Mouse (Mus musculus) midbrain, embryonic 13.5 days (tissue): ENCODE results near the gene Krtap1-3. TPM values are rescaled to one million over a fixed set of nuclear protein-coding genes. Genes with fewer than 3 reads are reported as not detected.

Experiments used
- ATAC-seq: fragments of 200-750 bp; cut with Nextera tagmentation; 2 replicates; pipeline ENCODE4 v1.8.0; 2017; ENCODE audit warnings: mild to moderate bottlenecking, moderate TSS enrichment, moderate library complexity
- H3K27ac ChIP-seq: fragments of 300-500 bp; sonication (generic); 2 replicates; pipeline ENCODE4 v1.5.1; 2015; ENCODE audit warnings: inconsistent platforms, mild to moderate bottlenecking, moderate library complexity
- H3K27me3 ChIP-seq: fragments of 300-500 bp; sonication (generic); 2 replicates; pipeline ENCODE4 v1.6.1; 2015; ENCODE audit warnings: mild to moderate bottlenecking, inconsistent platforms
- H3K36me3 ChIP-seq: fragments of 300-500 bp; sonication (generic); 2 replicates; pipeline ENCODE4 v1.6.1; 2015; ENCODE audit warnings: mild to moderate bottlenecking, inconsistent platforms
- H3K4me1 ChIP-seq: fragments of 300-500 bp; sonication (generic); replicated peaks from 2 replicates; pipeline ENCODE4 v1.6.1; 2015; ENCODE audit warnings: inconsistent platforms
- H3K4me2 ChIP-seq: fragments of 300-500 bp; sonication (generic); replicated peaks from 2 replicates; pipeline ENCODE4 v1.6.1; 2015; ENCODE audit warnings: moderate library complexity, mild to moderate bottlenecking, inconsistent platforms
- H3K4me3 ChIP-seq: fragments of 300-500 bp; sonication (generic); replicated peaks from 2 replicates; pipeline ENCODE4 v1.5.1; 2015; ENCODE audit warnings: mild to moderate bottlenecking, inconsistent platforms
- H3K9ac ChIP-seq: fragments of 300-500 bp; sonication (generic); replicated peaks from 2 replicates; pipeline ENCODE4 v1.6.1; 2015; ENCODE audit warnings: mild to moderate bottlenecking, inconsistent platforms
- H3K9me3 ChIP-seq: fragments of 300-500 bp; sonication (generic); 2 replicates; pipeline ENCODE4 v1.6.1; 2016; ENCODE audit warnings: mild to moderate bottlenecking, inconsistent platforms
- WGBS: fragments of 180-500 bp; shearing (Covaris S2); methylation state at CpG from one replicate; pipeline ENCODE4 v1.1.7; 2015; 5-methylcytosine and 5-hydroxymethylcytosine counted together
- polyA plus RNA-seq: library from polyadenylated mRNA; unstranded; fragments of >200 nt; fragmentation: Nextera tagmentation; extraction: Ambion mirVana; gene quantifications from 2 replicates; pipeline ENCODE4 v1.2.1, GENCODE M21; 2015

The Krtap1-3 gene
- polyA plus RNA-seq, 1 experiment from 2014 or later: not detected

- H3K9ac ChIP-seq: no peak within 1 kb of the TSS
- ATAC-seq: no peak
- no peak within 1 kb of the TSS for H3K27ac ChIP-seq
- H3K4me1 ChIP-seq: no peaks in the 10 kb centered on the region
- no peak within 1 kb of the TSS for H3K4me2 ChIP-seq
- WGBS: 88% methylated on average over 2 of the region's 2 CpGs
- no peaks in the 10 kb centered on the region for H3K36me3 ChIP-seq
- H3K4me3 ChIP-seq: no peak within 1 kb of the TSS
- no peaks in the 10 kb centered on the region for H3K9me3 ChIP-seq
- H3K27me3 ChIP-seq: no peaks in the 10 kb centered on the region
Observed at GRCm38 (mm10) chr11:99556753-99557152, 34.4 kb downstream of the Krtap1-3 start, which contains the start of gene Krtap3-2. TSS of gene Krtap3-2 (minus strand) at chr11:99556853.

- Histone ChIP-seq H3K27ac (no peak overlapping the region), H3K9me3 (no peaks in the 10 kb centered on the region), H3K4me2 (no peak overlapping the region), H3K9ac (no peak overlapping the region), H3K36me3 (no peaks in the 10 kb centered on the region), H3K4me3 (no peak overlapping the region), H3K4me1 (no peaks in the 10 kb centered on the region), H3K27me3 (no peaks in the 10 kb centered on the region)
- 88% methylated on average over 2 of the region's 2 CpGs for WGBS
- ATAC-seq: no peak
Observed at GRCm38 (mm10) chr11:99556195-99556594, 34.9 kb downstream of the Krtap1-3 start.

- WGBS: 72% methylated on average over 4 of the region's 4 CpGs
- ATAC-seq: no peak
- no peaks in the 10 kb centered on the region for H3K36me3 ChIP-seq
- no peaks in the 10 kb centered on the region for H3K27me3 ChIP-seq
- H3K4me1 ChIP-seq: no peaks in the 10 kb centered on the region
- H3K4me3 ChIP-seq: no peak within 1 kb of the TSS
- no peak within 1 kb of the TSS for H3K4me2 ChIP-seq
- H3K9ac ChIP-seq: no peak within 1 kb of the TSS
- H3K9me3 ChIP-seq: no peaks in the 10 kb centered on the region
- no peak within 1 kb of the TSS for H3K27ac ChIP-seq
Observed at GRCm38 (mm10) chr11:99550765-99551164, 40.4 kb downstream of the Krtap1-3 start, which contains the start of gene Krtap3-3. TSS of gene Krtap3-3 (minus strand) at chr11:99550865.

- no peaks in the 10 kb centered on the region for H3K9me3 ChIP-seq
- no peak overlapping the region for H3K4me3 ChIP-seq
- no peaks in the 10 kb centered on the region for H3K4me1 ChIP-seq
- no peak for ATAC-seq
- H3K27me3 ChIP-seq: no peaks in the 10 kb centered on the region
- no peak overlapping the region for H3K27ac ChIP-seq
- no peaks in the 10 kb centered on the region for H3K36me3 ChIP-seq
- H3K9ac ChIP-seq: no peak overlapping the region
- H3K4me2 ChIP-seq: no peak overlapping the region
Observed at GRCm38 (mm10) chr11:99547892-99548291, 43.2 kb downstream of the Krtap1-3 start.

Other genes starting within 250 kb of the Krtap1-3 start
- gene Krt27, start 240.2 kb downstream of the Krtap1-3 start, polyA plus RNA-seq: not detected in 2 replicates
- 0.15 and 0.22 TPM in 2 replicates for gene Krt28, start 216.4 kb downstream of the Krtap1-3 start, polyA plus RNA-seq
- gene Krt10, start 202.0 kb downstream of the Krtap1-3 start, polyA plus RNA-seq: 36.3 and 36.8 TPM in 2 replicates
- gene Krt12, start 169.1 kb downstream of the Krtap1-3 start, polyA plus RNA-seq: 0.13 TPM in 1 of 2 replicates, not detected in the other
- gene Krt20, start 153.2 kb downstream of the Krtap1-3 start, polyA plus RNA-seq: 0.10 TPM in 1 of 2 replicates, not detected in the other
- not detected in 2 replicates for gene Krt23, start 98.2 kb downstream of the Krtap1-3 start, polyA plus RNA-seq
- not detected in 2 replicates for gene Krt39, start 70.0 kb downstream of the Krtap1-3 start, polyA plus RNA-seq
- not detected in 2 replicates for gene Krt40, start 48.2 kb downstream of the Krtap1-3 start, polyA plus RNA-seq
- not detected in 2 replicates for gene Krtap3-3, start 40.5 kb downstream of the Krtap1-3 start, polyA plus RNA-seq
- gene Krtap3-2, start 34.5 kb downstream of the Krtap1-3 start, polyA plus RNA-seq: not detected in 2 replicates
- gene Gm11939, start 31.9 kb downstream of the Krtap1-3 start, polyA plus RNA-seq: not detected in 2 replicates
- not detected in 2 replicates for gene Krtap3-1, start 24.7 kb downstream of the Krtap1-3 start, polyA plus RNA-seq
- gene Krtap1-5, start 10.3 kb downstream of the Krtap1-3 start, polyA plus RNA-seq: not detected in 2 replicates
- gene Krtap1-4, start 7.7 kb downstream of the Krtap1-3 start, polyA plus RNA-seq: not detected in 2 replicates
- gene Krtap9-3, start 6.8 kb upstream of the Krtap1-3 start, polyA plus RNA-seq: not detected in 2 replicates
- gene Gm11938, start 12.0 kb upstream of the Krtap1-3 start, polyA plus RNA-seq: not detected in 2 replicates
- gene Gm11937, start 18.9 kb upstream of the Krtap1-3 start, polyA plus RNA-seq: not detected in 2 replicates
- not detected in 2 replicates for gene Krtap2-4, start 23.5 kb upstream of the Krtap1-3 start, polyA plus RNA-seq
- gene Gm11562, start 29.1 kb upstream of the Krtap1-3 start, polyA plus RNA-seq: not detected in 2 replicates
- not detected in 2 replicates for gene Krtap4-1, start 36.9 kb upstream of the Krtap1-3 start, polyA plus RNA-seq
- gene Krtap4-2, start 43.7 kb upstream of the Krtap1-3 start, polyA plus RNA-seq: not detected in 2 replicates
- not detected in 2 replicates for gene Krtap4-7, start 52.8 kb upstream of the Krtap1-3 start, polyA plus RNA-seq
- not detected in 2 replicates for gene Gm11555, start 58.9 kb upstream of the Krtap1-3 start, polyA plus RNA-seq
- not detected in 2 replicates for gene Gm11563, start 67.6 kb upstream of the Krtap1-3 start, polyA plus RNA-seq
- not detected in 2 replicates for gene Krtap4-6, start 74.6 kb upstream of the Krtap1-3 start, polyA plus RNA-seq
- gene Gm14190, start 99.4 kb upstream of the Krtap1-3 start, polyA plus RNA-seq: not detected in 2 replicates
- not detected in 2 replicates for gene Gm14180, start 143.0 kb upstream of the Krtap1-3 start, polyA plus RNA-seq
- gene Gm11595, start 181.6 kb upstream of the Krtap1-3 start, polyA plus RNA-seq: not detected in 2 replicates
- not detected in 2 replicates for gene Krtap4-8, start 189.4 kb upstream of the Krtap1-3 start, polyA plus RNA-seq
- not detected in 2 replicates for gene Krtap4-9, start 193.9 kb upstream of the Krtap1-3 start, polyA plus RNA-seq
- not detected in 2 replicates for gene Gm11596, start 202.1 kb upstream of the Krtap1-3 start, polyA plus RNA-seq
- gene Gm11569, start 207.6 kb upstream of the Krtap1-3 start, polyA plus RNA-seq: not detected in 2 replicates
- gene Gm11554, start 213.1 kb upstream of the Krtap1-3 start, polyA plus RNA-seq: not detected in 2 replicates
- not detected in 2 replicates for gene Krtap4-13, start 218.6 kb upstream of the Krtap1-3 start, polyA plus RNA-seq
- gene Gm11564, start 224.3 kb upstream of the Krtap1-3 start, polyA plus RNA-seq: not detected in 2 replicates
- gene 2300003K06Rik, start 246.7 kb upstream of the Krtap1-3 start, polyA plus RNA-seq: not detected in 2 replicates